Mouse (Mus musculus): ENCODE data around the gene Fen1. TPM values are rescaled to one million over a fixed set of nuclear protein-coding genes. Genes with fewer than 3 reads are reported as not detected.

Gene Fen1
- polyA plus RNA-seq, 1 experiment from 2014 or later = 62.2 TPM

DNA sequence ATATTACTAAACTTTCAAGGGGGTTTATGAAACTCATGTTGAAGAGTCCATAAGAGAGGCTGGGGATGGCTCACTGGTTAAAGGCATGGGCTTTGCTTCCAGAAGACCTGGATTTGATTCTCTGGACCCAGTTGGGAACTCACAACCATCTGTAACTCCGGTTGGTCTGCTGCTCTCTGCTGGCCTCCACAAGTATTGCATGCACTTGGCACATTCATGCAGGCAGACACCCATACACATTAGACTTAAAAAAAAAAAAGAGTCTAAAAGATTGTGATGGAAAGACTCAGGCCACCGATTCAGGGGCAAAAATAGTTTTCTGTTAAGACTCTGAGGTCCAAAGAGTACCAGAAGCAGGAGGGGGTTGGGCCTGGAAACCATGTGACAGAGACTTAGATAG lies 13.2 kb downstream of the Fen1 start:
- H3K9me3 ChIP-seq (replicated peaks) = no peaks in the 10 kb centered on the region
- peaks cover 83% of the 10 kb centered on the region for H3K36me3 ChIP-seq
- no peak overlapping the region for H3K27ac ChIP-seq (replicated peaks)
- peaks cover 11% of the 10 kb centered on the region for H3K4me1 ChIP-seq
- H3K27me3 ChIP-seq = no peaks in the 10 kb centered on the region
- H3K4me2 ChIP-seq (replicated peaks) = no peak overlapping the region
- no peak for ATAC-seq (ENCODE audit: insufficient number of reproducible peaks, low FRiP score, low TSS enrichment, low read depth)
- 44% methylated on average over 2 of the region's 2 CpGs for WGBS
- no peak overlapping the region for H3K9ac ChIP-seq
- H3K4me3 ChIP-seq (replicated peaks) = no peak overlapping the region

DNA sequence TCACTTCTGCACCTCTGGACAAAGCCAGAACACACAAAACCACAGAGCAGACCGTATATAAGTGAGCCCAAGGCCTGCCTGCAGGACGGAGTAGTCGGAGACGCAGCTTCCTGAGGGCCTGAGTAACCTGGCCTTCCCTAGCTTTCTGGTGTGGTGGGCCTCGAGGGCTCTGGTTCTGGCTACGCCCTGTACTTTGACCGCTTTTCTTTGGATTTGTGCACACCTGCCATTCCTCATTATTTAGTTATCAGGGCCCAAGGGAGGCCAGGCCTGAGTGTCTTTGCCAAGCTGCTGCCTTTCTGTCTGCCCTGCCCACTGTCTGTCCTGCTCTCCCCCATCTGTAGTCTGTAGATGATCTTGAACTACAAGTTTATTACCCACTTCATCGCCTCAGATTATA lies 14.0 kb downstream of the Fen1 start:
- H3K4me2 ChIP-seq (replicated peaks) = no peak overlapping the region
- no peak overlapping the region for H3K27ac ChIP-seq (replicated peaks)
- no peak for ATAC-seq (ENCODE audit: insufficient number of reproducible peaks, low FRiP score, low TSS enrichment, low read depth)
- 96% methylated on average over 8 of the region's 8 CpGs for WGBS
- no peak overlapping the region for H3K9ac ChIP-seq
- H3K36me3 ChIP-seq = peaks cover 82% of the 10 kb centered on the region
- no peaks in the 10 kb centered on the region for H3K9me3 ChIP-seq (replicated peaks)
- H3K4me1 ChIP-seq = peaks cover 11% of the 10 kb centered on the region
- no peak overlapping the region for H3K4me3 ChIP-seq (replicated peaks)
- no peaks in the 10 kb centered on the region for H3K27me3 ChIP-seq

DNA sequence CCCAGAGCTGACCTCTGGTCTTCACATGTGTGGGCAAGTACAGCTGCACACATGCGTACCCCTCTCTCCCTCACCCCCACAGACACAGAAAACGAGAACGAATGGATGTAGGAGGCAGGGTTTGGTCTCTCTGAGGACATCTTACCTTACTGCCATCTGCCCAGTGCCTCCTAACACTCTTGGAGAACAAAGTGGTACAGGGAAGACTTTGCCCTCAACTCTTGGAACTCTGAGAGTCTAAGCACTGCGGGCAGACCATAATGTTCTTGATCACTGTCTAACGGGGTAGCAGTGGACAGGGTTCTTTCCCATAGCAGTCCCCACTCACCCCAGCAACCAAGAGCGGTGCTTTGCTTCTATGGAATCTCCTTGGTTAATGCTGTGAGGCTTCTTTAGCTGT lies 14.9 kb downstream of the Fen1 start:
- Histone ChIP-seq H3K27ac (replicated peaks) (0 out of 2 replicates have a peak overlapping the region, but pooled peaks have one; percentile 40), H3K9me3 (replicated peaks) (no peaks in the 10 kb centered on the region), H3K27me3 (no peaks in the 10 kb centered on the region), H3K4me3 (replicated peaks) (no peak overlapping the region), H3K36me3 (peaks cover 74% of the 10 kb centered on the region), H3K9ac (no peak overlapping the region), H3K4me2 (replicated peaks) (no peak overlapping the region), H3K4me1 (peaks cover 17% of the 10 kb centered on the region)
- WGBS = 97% methylated on average over 6 of the region's 6 CpGs
- ATAC-seq (ENCODE audit: insufficient number of reproducible peaks, low FRiP score, low TSS enrichment, low read depth) = no peak

DNA sequence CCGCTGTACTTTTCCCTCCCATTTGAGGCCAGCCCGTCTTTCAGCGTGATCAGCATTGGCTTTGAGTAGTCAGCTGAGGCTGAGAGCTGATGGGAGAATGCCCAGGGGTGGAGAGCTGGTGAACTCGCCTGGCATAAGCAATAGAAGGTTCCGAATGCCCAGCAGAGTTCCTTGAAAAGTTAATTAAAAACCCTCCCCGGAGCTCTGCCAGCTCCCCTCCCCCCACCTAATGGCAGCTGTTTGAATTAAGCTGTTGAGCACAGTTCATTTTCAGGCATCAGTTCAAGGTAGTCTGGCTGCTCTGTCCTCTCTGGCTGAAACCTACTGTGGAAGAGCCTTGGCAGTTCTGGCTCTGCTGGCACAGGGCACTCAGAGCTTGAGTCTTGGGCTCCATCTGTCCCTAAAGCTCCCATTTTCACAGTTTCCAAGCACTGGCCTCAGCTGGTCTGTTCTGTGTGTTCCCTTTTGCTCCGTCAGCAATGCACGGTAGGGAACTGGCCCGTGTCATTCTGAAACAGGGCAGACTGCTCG lies 15.6 kb downstream of the Fen1 start:
- 55% methylated on average over 10 of the region's 10 CpGs for WGBS
- no peaks in the 10 kb centered on the region for H3K27me3 ChIP-seq
- H3K4me2 ChIP-seq (replicated peaks) = no peak overlapping the region
- no peaks in the 10 kb centered on the region for H3K9me3 ChIP-seq (replicated peaks)
- H3K9ac ChIP-seq = no peak overlapping the region
- H3K4me3 ChIP-seq (replicated peaks) = no peak overlapping the region
- H3K27ac ChIP-seq (replicated peaks) = peak overlapping the region; percentile 40; the same call in 1 of the 2 replicates
- no peak for ATAC-seq (ENCODE audit: insufficient number of reproducible peaks, low FRiP score, low TSS enrichment, low read depth)
- peaks cover 67% of the 10 kb centered on the region for H3K36me3 ChIP-seq
- H3K4me1 ChIP-seq = peaks cover 21% of the 10 kb centered on the region

DNA sequence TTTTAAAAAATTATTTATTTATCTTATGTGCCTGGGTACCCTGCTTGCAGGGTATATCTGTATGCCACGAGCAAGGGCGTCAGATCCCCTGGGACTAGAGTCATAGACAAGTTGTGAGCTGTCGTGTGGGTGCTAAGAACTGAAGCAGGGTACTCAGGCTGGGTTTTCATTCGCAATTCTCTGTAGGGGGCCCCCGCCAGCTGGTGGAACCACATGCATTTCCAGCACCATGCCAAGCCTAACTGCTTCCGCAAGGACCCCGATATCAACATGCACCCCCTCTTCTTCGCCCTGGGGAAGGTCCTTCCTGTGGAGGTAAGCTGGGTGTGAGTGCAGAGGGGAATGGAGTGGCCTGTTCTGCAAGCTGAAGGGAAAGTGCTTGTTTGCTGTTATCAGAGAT lies 17.4 kb downstream of the Fen1 start:
- Histone ChIP-seq H3K27ac (replicated peaks) (no peak overlapping the region), H3K9me3 (replicated peaks) (no peaks in the 10 kb centered on the region), H3K27me3 (no peaks in the 10 kb centered on the region), H3K9ac (no peak overlapping the region), H3K36me3 (peaks cover 49% of the 10 kb centered on the region), H3K4me2 (replicated peaks) (no peak overlapping the region), H3K4me3 (replicated peaks) (no peak overlapping the region), H3K4me1 (peaks cover 21% of the 10 kb centered on the region)
- ATAC-seq (ENCODE audit: insufficient number of reproducible peaks, low FRiP score, low TSS enrichment, low read depth) = no peak
- WGBS = 90% methylated on average over 8 of the region's 8 CpGs

DNA sequence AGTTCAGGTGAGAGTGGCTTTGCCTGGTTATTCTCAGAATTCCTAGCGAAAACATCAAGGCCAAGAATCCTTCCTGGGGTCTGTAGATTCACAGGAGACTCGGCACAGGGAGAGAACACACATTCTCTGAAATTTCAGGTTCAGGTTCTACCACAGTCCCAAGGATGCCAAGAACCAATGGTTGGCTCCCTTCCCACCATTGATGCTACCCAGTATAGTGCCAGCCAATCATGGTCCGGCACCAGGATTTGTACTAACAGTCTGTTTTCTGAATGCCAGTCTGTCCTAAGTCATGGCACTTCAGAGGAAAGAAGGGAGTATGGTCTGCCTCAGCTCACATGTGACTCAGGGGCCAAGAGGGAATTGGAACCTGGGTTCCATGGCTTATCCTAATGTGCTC lies 18.1 kb downstream of the Fen1 start:
- Histone ChIP-seq H3K4me1 (peaks cover 21% of the 10 kb centered on the region), H3K27ac (replicated peaks) (no peak overlapping the region), H3K9me3 (replicated peaks) (no peaks in the 10 kb centered on the region), H3K4me3 (replicated peaks) (no peak overlapping the region), H3K4me2 (replicated peaks) (no peak overlapping the region), H3K36me3 (peaks cover 47% of the 10 kb centered on the region), H3K9ac (no peak overlapping the region), H3K27me3 (no peaks in the 10 kb centered on the region)
- WGBS = 90% methylated on average over 3 of the region's 3 CpGs
- no peak for ATAC-seq (ENCODE audit: insufficient number of reproducible peaks, low FRiP score, low TSS enrichment, low read depth)

DNA sequence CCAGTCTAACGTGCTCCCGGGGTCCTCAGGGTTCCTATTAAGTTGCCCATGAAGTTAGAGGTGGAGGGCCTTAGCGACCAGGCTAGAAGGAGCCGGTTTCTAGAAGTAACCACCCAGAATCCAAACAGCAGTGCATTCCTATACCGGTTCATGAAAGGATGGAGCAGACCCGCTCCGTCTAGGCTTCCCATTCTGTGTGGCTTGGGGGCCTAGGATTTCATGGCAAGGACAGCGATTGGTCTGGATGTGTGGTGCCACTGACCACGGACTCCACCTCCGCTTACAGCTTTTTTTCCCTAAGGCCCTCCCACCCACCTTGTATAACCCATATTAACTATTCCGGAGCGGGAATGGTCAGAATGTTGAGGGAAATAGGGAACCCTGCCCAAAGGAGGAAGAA lies 19.9 kb downstream of the Fen1 start:
- peaks cover 34% of the 10 kb centered on the region for H3K36me3 ChIP-seq
- peaks cover 21% of the 10 kb centered on the region for H3K4me1 ChIP-seq
- H3K27me3 ChIP-seq = no peaks in the 10 kb centered on the region
- ATAC-seq (ENCODE audit: insufficient number of reproducible peaks, low FRiP score, low TSS enrichment, low read depth) = no peak
- H3K4me2 ChIP-seq (replicated peaks) = peak overlapping the region; percentile 75
- WGBS = 9% methylated on average over 12 of the region's 12 CpGs
- peak overlapping the region; percentile 92 for H3K4me3 ChIP-seq (replicated peaks)
- H3K9ac ChIP-seq = peak overlapping the region; percentile 75
- peak overlapping the region; percentile 94 for H3K27ac ChIP-seq (replicated peaks)
- no peaks in the 10 kb centered on the region for H3K9me3 ChIP-seq (replicated peaks)

DNA sequence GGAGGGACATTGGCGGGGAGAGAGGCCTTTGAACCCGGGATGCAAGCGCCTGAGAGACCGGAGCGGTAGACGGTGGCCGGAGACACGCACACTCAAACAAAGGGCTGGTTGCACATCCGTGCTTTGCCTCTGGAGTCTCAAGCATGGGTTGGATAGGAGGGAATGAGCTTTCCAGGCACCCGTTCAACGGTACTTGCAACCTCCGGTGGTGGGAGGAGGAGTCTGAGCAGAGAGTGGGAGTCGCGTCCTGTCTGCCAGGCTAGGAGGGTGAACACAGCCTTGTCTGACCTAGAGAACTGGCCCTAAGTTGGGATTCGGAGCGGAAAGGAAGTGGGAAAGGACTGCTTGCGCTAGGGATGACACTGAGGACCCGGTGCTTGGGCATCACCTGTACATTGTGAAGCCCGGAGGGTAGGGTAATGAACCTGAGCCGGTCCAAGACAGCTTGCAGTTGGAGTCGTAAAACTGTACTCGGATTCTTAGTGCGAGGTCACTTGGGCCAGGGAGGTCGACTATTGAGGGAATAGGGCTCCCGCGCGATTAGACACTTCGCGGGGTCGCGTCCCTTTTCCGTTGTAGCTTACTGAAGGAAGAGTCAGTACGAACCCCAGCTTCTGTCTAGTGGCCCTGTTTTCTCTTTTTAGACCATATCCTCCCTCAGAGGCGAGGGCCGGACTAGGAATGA lies 20.5 kb downstream of the Fen1 start:
- H3K4me1 ChIP-seq = peaks cover 19% of the 10 kb centered on the region
- peaks cover 28% of the 10 kb centered on the region for H3K36me3 ChIP-seq
- H3K4me2 ChIP-seq (replicated peaks) = peak overlapping the region; percentile 75
- peak overlapping the region; percentile 75 for H3K9ac ChIP-seq
- H3K9me3 ChIP-seq (replicated peaks) = no peaks in the 10 kb centered on the region
- 1% methylated on average over 35 of the region's 35 CpGs for WGBS
- no peaks in the 10 kb centered on the region for H3K27me3 ChIP-seq
- peak overlapping the region; percentile 94 for H3K27ac ChIP-seq (replicated peaks)
- peak; percentile 64; the same call in 1 of the 2 replicates for ATAC-seq (ENCODE audit: insufficient number of reproducible peaks, low FRiP score, low TSS enrichment, low read depth)
- H3K4me3 ChIP-seq (replicated peaks) = peak overlapping the region; percentile 92

DNA sequence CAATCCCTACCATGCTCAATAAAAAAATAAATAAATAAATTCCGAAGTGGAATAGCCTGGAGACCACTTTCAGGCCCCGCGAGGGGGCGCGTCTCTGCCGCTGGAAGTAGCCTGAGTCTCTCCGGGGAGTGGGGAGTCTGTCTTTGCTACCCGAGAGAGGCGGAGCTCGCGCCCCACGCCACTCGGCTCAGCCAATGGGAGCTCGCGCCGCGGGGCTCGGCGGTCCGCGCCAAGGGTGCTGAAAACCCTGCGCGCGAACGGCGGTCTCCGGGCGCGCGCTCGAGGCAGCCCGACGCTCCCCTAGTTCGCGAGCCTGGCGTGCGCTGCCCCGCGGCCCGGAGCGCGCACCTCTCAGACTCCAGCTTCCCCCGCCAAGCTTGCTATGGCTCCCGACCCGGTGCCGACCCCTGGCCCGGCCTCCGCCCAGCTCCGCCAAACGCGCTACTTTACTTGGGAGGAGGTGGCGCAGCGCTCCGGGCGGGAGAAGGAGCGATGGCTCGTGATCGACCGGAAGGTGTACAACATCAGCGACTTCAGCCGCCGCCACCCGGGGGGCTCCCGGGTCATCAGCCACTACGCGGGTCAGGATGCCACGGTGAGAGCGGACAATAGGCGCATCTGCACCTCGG lies 21.2 kb downstream of the Fen1 start, which contains the start of gene Fads1:
Gene Fads1 (plus strand): TSS at position 219 of the 629 bp plus-strand sequence.
- under 1% methylated on average over 70 of the region's 70 CpGs for WGBS
- peaks cover 12% of the 10 kb centered on the region for H3K4me1 ChIP-seq

DNA sequence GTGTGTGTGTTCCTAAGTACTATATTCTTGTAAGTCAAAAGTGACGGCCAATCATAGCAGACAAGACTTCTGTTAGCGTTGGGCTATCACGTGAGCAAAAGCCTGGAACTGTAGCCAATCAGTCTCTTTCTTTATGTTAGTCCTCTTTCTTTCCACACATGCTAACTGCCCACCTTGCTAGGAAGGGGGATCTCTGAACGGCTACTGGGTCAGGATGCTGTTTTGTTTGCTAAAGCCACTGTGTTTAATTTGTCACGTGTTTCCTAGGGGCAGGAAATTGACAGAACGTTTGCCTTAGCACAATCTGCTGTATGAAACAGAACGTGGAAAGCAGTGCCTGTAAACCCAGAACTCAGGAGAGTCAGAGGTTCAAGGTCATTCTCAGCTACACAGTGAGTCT lies 21.8 kb downstream of the Fen1 start:
- no peaks in the 10 kb centered on the region for H3K9me3 ChIP-seq (replicated peaks)
- 25% methylated on average over 7 of the region's 7 CpGs for WGBS
- no peak overlapping the region for H3K9ac ChIP-seq
- H3K4me2 ChIP-seq (replicated peaks) = peak overlapping the region; percentile 75
- H3K27me3 ChIP-seq = no peaks in the 10 kb centered on the region
- H3K4me1 ChIP-seq = peaks cover 11% of the 10 kb centered on the region
- no peak for ATAC-seq (ENCODE audit: insufficient number of reproducible peaks, low FRiP score, low TSS enrichment, low read depth)
- peak overlapping the region; percentile 92 for H3K4me3 ChIP-seq (replicated peaks)
- peaks cover 17% of the 10 kb centered on the region for H3K36me3 ChIP-seq
- peak overlapping the region; percentile 94; the same call in 1 of the 2 replicates for H3K27ac ChIP-seq (replicated peaks)

More for the DNA sequence above, 21.2 kb downstream of the Fen1 start, which contains the start of gene Fads1:
- peak within 1 kb of the TSS; percentile 94 for H3K27ac ChIP-seq (replicated peaks)
- peak within 1 kb of the TSS; percentile 75 for H3K9ac ChIP-seq
- no peaks in the 10 kb centered on the region for H3K27me3 ChIP-seq
- H3K4me2 ChIP-seq (replicated peaks) = peak within 1 kb of the TSS; percentile 75
- H3K9me3 ChIP-seq (replicated peaks) = no peaks in the 10 kb centered on the region
- H3K36me3 ChIP-seq = peaks cover 21% of the 10 kb centered on the region
- ATAC-seq (ENCODE audit: insufficient number of reproducible peaks, low FRiP score, low TSS enrichment, low read depth) = peak; percentile 96
- H3K4me3 ChIP-seq (replicated peaks) = peak within 1 kb of the TSS; percentile 92

DNA sequence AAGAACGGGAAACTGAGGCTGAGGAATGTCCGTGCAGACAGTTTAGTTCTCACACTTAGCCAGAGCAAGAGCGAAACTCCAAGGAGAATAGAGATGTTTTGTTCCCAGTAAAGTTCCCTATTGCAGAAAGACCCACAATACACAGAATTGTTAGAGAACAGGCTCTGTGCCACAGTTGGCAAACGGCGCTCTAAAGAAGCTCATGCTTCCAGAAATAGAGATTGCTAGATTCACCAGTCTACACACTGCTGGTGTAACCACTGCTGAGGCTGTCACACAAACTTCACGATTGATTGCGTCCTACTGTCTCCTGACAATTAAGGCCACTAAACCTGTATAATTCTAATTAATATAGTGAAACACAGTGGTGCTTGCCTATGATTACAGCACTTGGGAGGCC lies 22.7 kb downstream of the Fen1 start:
- no peaks in the 10 kb centered on the region for H3K9me3 ChIP-seq (replicated peaks)
- no peak for ATAC-seq (ENCODE audit: insufficient number of reproducible peaks, low FRiP score, low TSS enrichment, low read depth)
- no peak overlapping the region for H3K27ac ChIP-seq (replicated peaks)
- WGBS = 90% methylated on average over 7 of the region's 7 CpGs
- H3K4me2 ChIP-seq (replicated peaks) = no peak overlapping the region
- H3K4me3 ChIP-seq (replicated peaks) = no peak overlapping the region
- peaks cover 8% of the 10 kb centered on the region; the same call in 1 of the 2 replicates for H3K36me3 ChIP-seq
- H3K27me3 ChIP-seq = no peaks in the 10 kb centered on the region
- H3K4me1 ChIP-seq = peaks cover 11% of the 10 kb centered on the region
- no peak overlapping the region for H3K9ac ChIP-seq
